Mouse (Mus musculus) midbrain, postnatal 0 days (tissue): Measurements from ENCODE around the gene Nacad. TPM values are rescaled to one million over a fixed set of nuclear protein-coding genes. Genes with fewer than 3 reads are reported as not detected.

ENCODE experiments used
- ATAC-seq: fragments of 200-750 bp; cut with Nextera tagmentation; 2 replicates; pipeline ENCODE4 v1.8.0; 2017; ENCODE audit warnings: moderate number of reproducible peaks, mild to moderate bottlenecking, moderate TSS enrichment, moderate library complexity; ENCODE audit not compliant: low FRiP score
- DNase-seq: peaks from one replicate; pipeline ENCODE4 v3.0.0-alpha.2; 2015; ENCODE audit warnings: low spot score
- H3K27ac ChIP-seq: fragments of 300-500 bp; sonication (generic); 2 replicates; pipeline ENCODE4 v1.5.1; 2014; ENCODE audit warnings: low read depth, mild to moderate bottlenecking, low read length, mixed read lengths
- H3K27me3 ChIP-seq: fragments of 300-500 bp; sonication (generic); 2 replicates; pipeline ENCODE4 v1.6.1; 2014; ENCODE audit warnings: low read length, control low read depth, mixed read lengths; ENCODE audit not compliant: insufficient read depth
- H3K36me3 ChIP-seq: fragments of 300-500 bp; sonication (generic); 2 replicates; pipeline ENCODE4 v1.6.1; 2014; ENCODE audit warnings: low read length, control low read depth, mixed read lengths; ENCODE audit not compliant: insufficient read depth
- H3K4me1 ChIP-seq: fragments of 300-500 bp; sonication (generic); 2 replicates; pipeline ENCODE4 v1.6.1; 2014; ENCODE audit warnings: mild to moderate bottlenecking, control low read depth, antibody characterized with exemption, low read length, mixed read lengths; ENCODE audit not compliant: insufficient read depth
- H3K4me2 ChIP-seq: fragments of 300-500 bp; sonication (generic); 2 replicates; pipeline ENCODE4 v1.6.1; 2014; ENCODE audit warnings: low read depth, mild to moderate bottlenecking, low read length, mixed read lengths; ENCODE audit not compliant: poor library complexity, severe bottlenecking
- H3K4me3 ChIP-seq: fragments of 300-500 bp; sonication (generic); 2 replicates; pipeline ENCODE4 v1.5.1; 2014; ENCODE audit warnings: low read depth, mild to moderate bottlenecking, low read length, moderate library complexity
- H3K9ac ChIP-seq: fragments of 300-500 bp; sonication (generic); replicated peaks from 2 replicates; pipeline ENCODE4 v1.6.1; 2014; ENCODE audit warnings: mild to moderate bottlenecking, low read length, moderate library complexity, mixed read lengths; ENCODE audit not compliant: poor library complexity, severe bottlenecking
- H3K9me3 ChIP-seq: fragments of 300-500 bp; sonication (generic); 2 replicates; pipeline ENCODE4 v1.6.1; 2016; ENCODE audit warnings: low read length, control low read depth
- CTCF ChIP-seq: IDR thresholded peaks from 2 replicates; pipeline ENCODE4 v1.5.1; 2016; ENCODE audit warnings: antibody characterized with exemption, mild to moderate bottlenecking
- WGBS: fragments of 180-500 bp; shearing (Covaris S2); extraction: QIAGEN DNeasy Blood & Tissue Kit; methylation state at CpG from one replicate; pipeline ENCODE4 v1.1.7; 2014; 5-methylcytosine and 5-hydroxymethylcytosine counted together
- polyA plus RNA-seq: library from polyadenylated mRNA; unstranded; fragments of >200 nt; fragmentation: Nextera tagmentation; extraction: Ambion mirVana; gene quantifications from 2 replicates; pipeline ENCODE4 v1.2.1, GENCODE M21; 2015
- total RNA-seq: library from RNA; depleted of rRNA; stranded (reverse); fragments of >200 nt; gene quantifications from 2 replicates; pipeline ENCODE4 v1.2.3, GENCODE M21; 2014

Nacad gene
- total and polyA plus RNA-seq, 2 experiments from 2014 or later, result 67.6 to 92.3 TPM

DNA sequence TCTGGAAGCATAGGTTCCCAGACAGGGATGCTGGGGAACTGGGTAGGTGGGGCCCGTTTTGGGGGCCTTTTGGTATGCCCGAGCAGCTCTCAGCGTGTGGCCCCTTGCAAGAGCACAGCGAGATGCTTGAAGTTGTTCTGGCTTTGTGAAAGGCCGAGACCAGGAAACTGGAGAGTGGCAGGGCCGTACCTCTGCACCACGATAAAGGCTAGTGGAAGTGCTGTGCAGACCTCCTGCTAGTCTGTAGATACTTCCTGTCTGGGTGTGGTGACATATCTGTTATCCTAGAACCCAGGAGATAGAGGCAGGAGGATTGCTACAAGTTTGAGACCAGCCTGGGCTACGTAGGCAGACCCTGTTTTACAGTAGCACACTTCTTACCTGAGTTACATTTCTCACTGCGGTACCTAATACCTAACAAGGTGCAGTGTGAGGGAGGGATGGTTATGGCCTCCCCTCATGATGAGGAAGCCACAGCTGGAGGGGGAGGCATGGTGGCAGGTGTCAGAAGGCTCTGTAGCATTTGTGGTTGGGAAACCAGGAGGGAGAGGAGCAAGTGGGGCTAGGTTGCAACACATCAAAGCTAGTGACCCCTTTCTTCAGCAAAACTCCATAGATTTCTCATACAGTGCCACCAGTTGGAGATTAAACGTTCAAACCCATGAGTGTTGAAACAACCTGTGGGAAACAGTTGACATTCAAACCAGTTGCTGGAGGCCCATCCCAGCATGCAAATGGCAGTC, 14.7 kb downstream of the Nacad start:
- Histone ChIP-seq H3K27ac (no peak overlapping the region), H3K27me3 (no peaks in the 10 kb centered on the region), H3K9ac (no peak overlapping the region), H3K9me3 (no peaks in the 10 kb centered on the region), H3K4me3 (no peak overlapping the region), H3K4me1 (no peaks in the 10 kb centered on the region), H3K4me2 (no peak overlapping the region), H3K36me3 (peaks cover 58% of the 10 kb centered on the region)
- DNase-seq (no peak), ATAC-seq (no peak)
- TF ChIP-seq CTCF, result no peak
- 84% methylated on average over 10 of the region's 10 CpGs for WGBS

GRCm38 (mm10) chr11:6589838-6590237, 16.0 kb downstream of the Nacad start:
- Histone ChIP-seq H3K4me3 (no peak overlapping the region), H3K4me2 (no peak overlapping the region), H3K36me3 (peaks cover 57% of the 10 kb centered on the region), H3K27ac (no peak overlapping the region), H3K9ac (no peak overlapping the region), H3K4me1 (no peaks in the 10 kb centered on the region), H3K27me3 (no peaks in the 10 kb centered on the region), H3K9me3 (no peaks in the 10 kb centered on the region)
- ATAC-seq (no peak), DNase-seq (no peak)
- TF ChIP-seq CTCF, result no peak
- WGBS, result 91% methylated on average over 7 of the region's 7 CpGs

DNA sequence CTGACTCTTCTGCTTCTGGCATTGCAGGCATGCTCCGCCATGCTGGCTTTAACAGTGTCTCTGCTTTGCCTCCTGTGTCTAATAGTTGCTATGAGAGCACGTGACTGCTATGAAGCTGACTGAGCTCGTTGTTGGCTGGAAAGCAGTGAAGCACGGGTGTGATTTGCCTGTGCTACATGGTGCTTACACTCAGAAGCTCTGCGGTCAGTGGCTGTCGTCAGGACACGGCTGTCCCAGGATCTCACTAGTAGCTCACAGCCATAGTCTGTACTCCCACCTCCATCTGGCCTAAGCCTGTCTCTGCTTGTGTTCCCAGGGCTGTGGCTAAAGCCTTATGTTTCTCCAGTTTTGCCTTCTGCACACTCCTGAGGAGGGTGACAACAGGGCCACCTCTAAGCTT, 17.6 kb downstream of the Nacad start:
- Histone ChIP-seq H3K4me1 (no peaks in the 10 kb centered on the region), H3K9ac (no peak overlapping the region), H3K36me3 (peaks cover 43% of the 10 kb centered on the region)

DNA sequence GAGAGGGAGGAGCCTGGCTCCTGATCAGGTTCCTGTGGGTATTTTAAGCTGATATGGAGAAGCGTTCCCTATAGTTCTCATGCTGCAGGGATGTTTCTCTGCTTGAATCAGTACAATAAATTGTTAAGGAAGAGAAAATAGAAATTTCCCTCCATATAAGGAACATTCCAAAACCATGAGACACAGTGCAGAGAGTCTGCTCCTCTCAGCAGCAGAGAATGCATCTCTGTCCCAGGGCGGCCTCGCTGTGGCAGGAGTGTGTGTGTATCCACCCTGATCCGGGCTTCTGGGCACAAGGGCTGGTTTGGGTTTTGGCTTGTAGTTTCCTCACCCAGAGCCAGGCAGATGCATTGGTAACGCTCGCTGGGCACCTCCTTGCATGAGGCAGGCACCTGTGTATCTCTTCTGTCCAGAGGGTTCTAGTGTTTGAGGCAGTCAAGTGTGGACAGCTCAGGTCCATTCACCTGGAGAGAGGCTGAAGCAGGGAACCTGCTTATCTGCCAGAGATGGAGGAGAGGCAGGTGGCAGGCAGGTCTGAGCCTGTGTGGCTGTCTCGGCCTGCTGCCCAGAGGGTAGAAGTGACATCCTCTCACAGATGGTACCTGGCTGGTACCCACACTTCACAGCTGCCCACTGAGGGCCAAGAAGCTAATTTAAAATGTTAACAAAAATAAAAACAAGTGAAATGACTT, 18.5 kb downstream of the Nacad start:
- TF ChIP-seq CTCF, result no peak
- Histone ChIP-seq H3K9me3 (no peaks in the 10 kb centered on the region), H3K4me3 (no peak overlapping the region), H3K9ac (no peak overlapping the region), H3K36me3 (peaks cover 40% of the 10 kb centered on the region), H3K27ac (no peak overlapping the region), H3K4me1 (no peaks in the 10 kb centered on the region), H3K27me3 (no peaks in the 10 kb centered on the region), H3K4me2 (no peak overlapping the region)
- WGBS, result 97% methylated on average over 7 of the region's 7 CpGs
- DNase-seq, result no peak
- 0 out of 2 replicates have a peak, but pooled peaks have one; percentile 28 for ATAC-seq

More for the DNA sequence above, 17.6 kb downstream of the Nacad start:
- H3K27ac ChIP-seq, result no peak overlapping the region
- H3K4me2 ChIP-seq, result no peak overlapping the region
- ATAC-seq, result no peak
- WGBS, result 94% methylated on average over 7 of the region's 7 CpGs
- no peak for DNase-seq
- no peaks in the 10 kb centered on the region for H3K27me3 ChIP-seq
- no peaks in the 10 kb centered on the region for H3K9me3 ChIP-seq
- H3K4me3 ChIP-seq, result no peak overlapping the region
- no peak for TF ChIP-seq CTCF

DNA sequence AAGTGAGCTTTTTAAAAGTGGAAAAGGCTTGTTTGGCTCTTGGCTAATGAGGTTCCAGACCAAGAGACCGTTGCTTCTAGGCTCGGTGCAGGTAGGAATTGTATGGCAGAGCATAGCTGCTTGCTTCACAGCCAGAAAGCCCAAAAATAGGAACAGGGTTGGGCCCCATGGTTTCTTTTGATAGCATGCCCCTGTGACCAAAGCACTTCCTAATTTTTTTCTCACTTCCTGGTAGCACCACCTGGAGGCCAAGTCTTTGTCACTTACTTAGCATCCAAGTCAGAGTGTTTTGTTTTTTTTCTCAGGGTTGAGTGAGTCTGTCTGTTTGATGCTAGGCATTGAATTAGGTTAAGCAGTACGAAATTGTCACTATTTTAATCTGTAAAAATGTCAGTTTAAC, 19.2 kb downstream of the Nacad start:
- Histone ChIP-seq H3K27ac (no peak overlapping the region), H3K9ac (no peak overlapping the region), H3K4me1 (no peaks in the 10 kb centered on the region), H3K4me3 (no peak overlapping the region), H3K4me2 (no peak overlapping the region), H3K36me3 (peaks cover 36% of the 10 kb centered on the region), H3K27me3 (no peaks in the 10 kb centered on the region), H3K9me3 (no peaks in the 10 kb centered on the region)
- ATAC-seq (no peak), DNase-seq (no peak)
- 81% methylated on average over 3 of the region's 3 CpGs for whole genome bisulfite sequencing
- peak; percentile 49 for TF ChIP-seq CTCF

DNA sequence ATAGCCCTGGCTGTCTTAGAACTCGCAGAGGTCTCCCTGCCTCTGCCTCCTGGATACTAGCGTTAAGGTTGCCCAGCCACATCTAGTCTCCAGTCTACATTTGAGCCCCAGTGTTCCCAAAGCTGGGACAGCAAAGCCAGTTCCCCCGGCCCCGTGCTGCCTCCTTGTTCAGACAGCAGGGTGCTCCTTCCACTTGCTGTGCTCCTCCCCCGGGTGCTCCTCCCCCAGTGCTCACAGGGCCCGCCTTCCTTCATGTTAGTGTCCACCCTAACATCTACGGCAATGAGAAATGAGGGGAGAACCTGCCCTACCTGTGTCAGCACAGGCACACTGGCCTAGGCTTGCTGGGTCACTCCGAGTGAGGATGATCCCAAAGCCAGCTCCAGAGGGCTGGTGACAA, 20.1 kb downstream of the Nacad start:
- no peak overlapping the region for H3K9ac ChIP-seq
- no peak overlapping the region for H3K4me2 ChIP-seq
- ATAC-seq (no peak), DNase-seq (no peak)
- H3K27me3 ChIP-seq, result no peaks in the 10 kb centered on the region
- no peaks in the 10 kb centered on the region for H3K9me3 ChIP-seq
- H3K27ac ChIP-seq, result no peak overlapping the region
- 91% methylated on average over 8 of the region's 8 CpGs for WGBS
- no peaks in the 10 kb centered on the region for H3K4me1 ChIP-seq
- H3K36me3 ChIP-seq, result peaks cover 27% of the 10 kb centered on the region
- no peak for TF ChIP-seq CTCF
- H3K4me3 ChIP-seq, result no peak overlapping the region
